Mouse (Mus musculus) embryonic facial prominence, embryonic 11.5 days (tissue): ENCODE measurements at regions not wholly inside any gene's neighbourhood (a gene's known extent, or its start where the extent isn't known, plus 50 kb on each side); places are given as distances from the start of the nearest gene placed in this dataset.

Source experiments
- ATAC-seq: fragments of 200-750 bp; cut with Nextera tagmentation; replicated peaks from 2 replicates; pipeline ENCODE4 v1.8.0; 2017; ENCODE audit warnings: low read depth; ENCODE audit not compliant: insufficient number of reproducible peaks, low FRiP score, low TSS enrichment
- DNase-seq: peaks from one replicate; pipeline ENCODE4 v3.0.0-alpha.2; 2015; ENCODE audit warnings: low spot score
- H3K27ac ChIP-seq: fragments of 300-500 bp; sonication (generic); replicated peaks from 2 replicates; pipeline ENCODE4 v1.5.1; 2014; ENCODE audit warnings: mild to moderate bottlenecking, low read depth, low read length, control low read depth
- H3K27me3 ChIP-seq: fragments of 300-500 bp; sonication (generic); 2 replicates; pipeline ENCODE4 v1.6.1; 2014; ENCODE audit warnings: mild to moderate bottlenecking, low read length, moderate library complexity, mixed read lengths; ENCODE audit not compliant: control insufficient read depth, insufficient read depth
- H3K36me3 ChIP-seq: fragments of 300-500 bp; sonication (generic); replicated peaks from 2 replicates; pipeline ENCODE4 v1.6.1; 2014; ENCODE audit warnings: low read depth, mild to moderate bottlenecking, low read length, moderate library complexity, mixed read lengths; ENCODE audit not compliant: control insufficient read depth, insufficient read depth
- H3K4me1 ChIP-seq: fragments of 300-500 bp; sonication (generic); 2 replicates; pipeline ENCODE4 v1.6.1; 2014; ENCODE audit warnings: low read length, mixed read lengths; ENCODE audit not compliant: control insufficient read depth, insufficient read depth
- H3K4me2 ChIP-seq: fragments of 300-500 bp; sonication (generic); 2 replicates; pipeline ENCODE4 v1.6.1; 2014; ENCODE audit warnings: low read depth, mild to moderate bottlenecking, control low read depth, low read length, moderate library complexity
- H3K4me3 ChIP-seq: fragments of 300-500 bp; sonication (generic); 2 replicates; pipeline ENCODE4 v1.5.1; 2014; ENCODE audit warnings: low read depth, low read length, control low read depth
- H3K9ac ChIP-seq: fragments of 300-500 bp; sonication (generic); replicated peaks from 2 replicates; pipeline ENCODE4 v1.6.1; 2014; ENCODE audit warnings: mild to moderate bottlenecking, control low read depth, low read length
- H3K9me3 ChIP-seq: fragments of 300-500 bp; sonication (generic); replicated peaks from 2 replicates; pipeline ENCODE4 v1.6.1; 2016; ENCODE audit warnings: mild to moderate bottlenecking, low read length, inconsistent platforms, mixed read lengths; ENCODE audit not compliant: control insufficient read depth
- WGBS: fragments of 180-500 bp; shearing (Covaris S2); extraction: QIAGEN DNeasy Blood & Tissue Kit; methylation state at CpG from one replicate; pipeline ENCODE4 v1.1.7; 2014; 5-methylcytosine and 5-hydroxymethylcytosine counted together

- no peak overlapping the region for H3K4me2 ChIP-seq
- peak; percentile 64; the same call in 1 of the 2 replicates for ATAC-seq
Observed at GRCm38 (mm10) chr4:135066766-135067479, 53.5 kb upstream of the Runx3 start.

GRCm38 (mm10) chr4:135067805-135068204 lies 52.6 kb upstream of the Runx3 start:
- Histone ChIP-seq H3K4me1 (no peaks in the 10 kb centered on the region), H3K27ac (no peak overlapping the region), H3K27me3 (no peaks in the 10 kb centered on the region), H3K4me3 (no peak overlapping the region), H3K9ac (no peak overlapping the region), H3K36me3 (no peaks in the 10 kb centered on the region; the same call in 1 of the 2 replicates), H3K4me2 (no peak overlapping the region), H3K9me3 (no peaks in the 10 kb centered on the region)
- DNase-seq (no peak), ATAC-seq (no peak)
- WGBS = 83% methylated on average over 7 of the region's 7 CpGs

More at GRCm38 (mm10) chr4:135066766-135067479, 53.5 kb upstream of the Runx3 start:
- peak; percentile 92 for DNase-seq
- Histone ChIP-seq H3K4me1 (no peaks in the 10 kb centered on the region), H3K27ac (no peak overlapping the region), H3K9me3 (no peaks in the 10 kb centered on the region), H3K36me3 (no peaks in the 10 kb centered on the region; the same call in 1 of the 2 replicates), H3K9ac (no peak overlapping the region), H3K4me3 (no peak overlapping the region), H3K27me3 (no peaks in the 10 kb centered on the region)
- 7% methylated on average over 19 of the region's 19 CpGs for WGBS

DNA sequence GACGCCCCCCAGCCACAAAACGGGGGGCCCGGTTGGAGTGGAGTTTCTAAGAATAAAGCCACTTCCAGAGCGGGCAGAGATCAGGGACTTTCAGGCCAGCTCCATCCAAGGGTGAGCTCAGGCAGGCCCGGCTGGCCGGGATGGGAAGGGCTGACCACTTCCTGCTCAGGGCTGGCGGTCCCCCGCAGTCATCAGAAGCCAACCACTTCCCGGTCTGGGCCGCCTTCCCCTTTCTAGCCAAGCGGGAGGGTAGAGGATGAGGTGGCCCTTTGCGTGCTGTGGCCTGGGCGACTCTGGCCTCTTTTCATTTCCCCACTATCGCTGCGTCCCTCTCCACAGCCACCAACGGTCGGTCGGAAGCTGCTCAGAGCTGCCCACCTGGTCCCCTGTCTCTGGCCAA lies 50.6 kb upstream of the Runx3 start:
- no peak overlapping the region; the same call in 1 of the 2 replicates for H3K9ac ChIP-seq
- no peak overlapping the region for H3K4me2 ChIP-seq
- no peaks in the 10 kb centered on the region for H3K27me3 ChIP-seq
- no peak overlapping the region for H3K27ac ChIP-seq
- no peak for DNase-seq
- H3K4me3 ChIP-seq = no peak overlapping the region
- 69% methylated on average over 18 of the region's 18 CpGs for WGBS
- no peaks in the 10 kb centered on the region; the same call in 1 of the 2 replicates for H3K36me3 ChIP-seq
- no peaks in the 10 kb centered on the region for H3K4me1 ChIP-seq
- ATAC-seq = no peak
- no peaks in the 10 kb centered on the region for H3K9me3 ChIP-seq
